Mouse (Mus musculus) frontal cortex, adult 2 months (tissue): ENCODE results near the gene Zfp445. TPM values are rescaled to one million over a fixed set of nuclear protein-coding genes. Genes with fewer than 3 reads are reported as not detected.
"Not testable (repeated sequence)": the region's sequence is repeated elsewhere in the genome, so short reads cannot be mapped to it uniquely, and the experiment has no call there.

Source experiments
- DNase-seq, 2 experiments: peaks; one replicate each; pipeline ENCODE4 v3.0.0; 2022; ENCODE audit warnings: low spot score in 1 of 2; ENCODE audit errors: extremely low spot score in 1 of 2
- polyA plus RNA-seq: library from polyadenylated mRNA; depleted of rRNA; stranded (reverse); fragments of >200 nt; gene quantifications from 2 replicates; pipeline ENCODE4 v1.2.3, GENCODE M21; 2012; rRNA removed

Gene Zfp445
- polyA plus RNA-seq: 141 and 158 TPM in 2 replicates

DNA sequence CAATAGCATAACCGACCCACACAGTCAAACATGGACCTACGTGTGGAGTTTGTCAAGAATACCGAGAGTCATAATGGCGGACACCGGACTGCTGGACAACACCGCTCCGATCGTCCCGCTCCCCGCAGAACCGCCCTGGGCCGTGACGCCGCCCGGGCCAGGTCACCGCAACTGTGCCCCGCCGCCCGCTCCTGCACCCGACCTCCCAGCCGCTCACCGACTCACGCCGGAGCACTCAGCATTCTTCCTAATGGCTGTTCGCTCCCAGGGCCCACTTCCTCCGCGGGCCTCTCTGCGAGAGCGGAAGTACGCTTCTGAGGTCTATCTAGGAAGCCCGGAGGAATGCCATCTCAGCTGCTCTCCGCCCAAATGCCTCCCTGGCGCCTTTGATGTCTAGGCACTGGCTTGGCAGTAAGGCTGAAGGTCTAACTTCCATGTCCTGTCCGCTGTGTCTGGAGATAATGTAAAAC is at the start of gene Zfp445:
Gene Zfp445, minus strand, starts transcription at position 310 of the 470 bp plus-strand sequence.
- DNase-seq: peak; percentile 50 to 86

DNA sequence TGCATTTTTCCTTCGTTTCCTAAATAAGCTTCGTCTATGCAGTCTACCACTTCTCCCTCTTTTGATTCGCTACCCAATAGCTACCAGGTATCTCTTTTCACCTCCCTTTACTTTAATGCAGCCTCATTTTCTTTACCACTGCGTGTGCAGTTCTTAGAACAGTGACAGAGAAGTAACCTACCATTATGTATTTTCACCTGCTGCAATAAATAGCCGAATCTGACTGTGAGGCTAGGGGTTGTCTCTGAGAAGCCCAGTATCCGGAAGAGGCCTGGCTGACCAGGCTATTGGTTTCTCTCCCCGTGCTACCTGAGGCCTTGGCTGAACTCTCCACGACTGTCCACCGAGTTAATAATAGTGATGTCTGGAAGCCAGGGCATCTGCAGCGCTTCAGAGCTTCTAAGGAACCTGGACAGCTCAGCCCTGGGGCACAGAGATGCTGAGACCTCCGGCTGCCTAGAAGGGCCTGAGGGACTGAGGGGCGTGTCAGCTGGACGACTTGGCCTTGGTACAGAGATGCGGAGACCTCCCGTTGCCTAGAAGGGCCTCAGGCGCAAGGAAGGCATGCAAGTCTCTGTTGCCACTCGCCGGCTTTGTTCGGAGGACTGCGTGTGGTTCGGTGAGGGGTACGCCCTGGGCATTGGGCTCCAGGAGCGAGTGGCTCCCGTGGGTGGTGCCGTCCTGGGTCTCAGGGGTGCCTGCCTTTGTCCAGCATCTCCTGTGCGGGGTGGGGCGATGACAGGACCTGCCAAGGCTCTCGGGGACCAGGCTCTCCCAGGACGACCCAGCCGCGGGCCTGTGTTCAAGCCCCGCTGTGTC is 37.1 kb upstream of the Zfp445 start:
- DNase-seq: peak; percentile 7 to 41

DNA sequence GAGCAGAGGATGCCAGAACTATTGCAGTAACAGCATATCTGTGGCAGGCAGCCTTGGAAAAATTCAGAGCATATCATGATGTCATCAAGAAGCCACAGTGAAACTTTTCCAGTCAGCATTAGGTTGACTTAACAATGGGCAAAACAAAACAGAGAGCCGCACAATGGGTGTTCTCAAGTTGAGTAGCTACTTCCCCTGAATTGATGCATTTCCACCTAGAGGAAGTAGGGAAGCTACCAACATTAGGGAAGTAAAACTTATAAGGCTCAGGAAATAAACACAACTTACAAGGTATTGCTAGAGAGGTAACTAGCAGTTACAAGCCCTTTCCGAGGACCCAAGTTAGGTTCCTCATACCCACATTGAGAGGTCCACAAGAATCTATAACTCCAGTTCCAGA is 35.2 kb upstream of the Zfp445 start:
- DNase-seq: no peak

DNA sequence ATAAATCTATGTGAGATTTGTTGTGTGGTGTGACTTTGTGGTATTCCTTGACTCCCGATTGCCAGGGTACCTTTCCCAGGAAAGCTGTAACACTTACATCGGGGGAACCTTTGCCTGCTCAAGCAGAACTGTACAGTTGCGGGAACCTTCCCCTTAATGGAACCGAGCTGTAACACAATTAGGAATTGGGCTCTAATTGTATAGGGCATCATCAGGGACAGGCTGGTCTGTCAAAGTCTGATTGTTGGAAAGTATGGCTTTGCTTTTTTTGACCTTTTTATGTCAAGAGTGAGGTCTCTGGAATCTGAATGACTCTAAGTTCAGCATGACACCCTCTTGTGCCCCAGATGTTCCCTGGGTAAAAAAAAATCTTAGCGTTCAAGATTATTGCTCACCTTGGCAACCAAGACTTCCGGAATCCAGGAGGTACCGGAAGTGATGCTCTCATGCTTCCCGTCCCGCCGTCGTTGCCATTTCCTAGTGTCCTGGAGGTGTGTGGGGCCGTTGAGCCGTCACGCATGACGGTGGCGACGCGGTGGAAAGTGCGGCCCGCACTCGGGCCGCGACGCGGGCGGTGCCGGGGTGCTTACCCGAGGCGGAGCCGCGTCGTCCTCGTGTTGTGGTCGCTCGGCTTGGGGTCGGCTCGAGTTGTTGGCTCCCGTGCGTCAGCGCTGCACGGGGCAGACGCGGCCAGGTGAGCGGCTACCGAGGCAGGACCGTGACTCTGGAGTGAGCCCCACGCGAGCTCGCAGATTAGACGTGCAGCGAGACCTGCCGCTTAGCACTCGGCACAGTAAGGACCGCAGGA is 20.8 kb upstream of the Zfp445 start:
- DNase-seq: peak; percentile 27 to 75

DNA sequence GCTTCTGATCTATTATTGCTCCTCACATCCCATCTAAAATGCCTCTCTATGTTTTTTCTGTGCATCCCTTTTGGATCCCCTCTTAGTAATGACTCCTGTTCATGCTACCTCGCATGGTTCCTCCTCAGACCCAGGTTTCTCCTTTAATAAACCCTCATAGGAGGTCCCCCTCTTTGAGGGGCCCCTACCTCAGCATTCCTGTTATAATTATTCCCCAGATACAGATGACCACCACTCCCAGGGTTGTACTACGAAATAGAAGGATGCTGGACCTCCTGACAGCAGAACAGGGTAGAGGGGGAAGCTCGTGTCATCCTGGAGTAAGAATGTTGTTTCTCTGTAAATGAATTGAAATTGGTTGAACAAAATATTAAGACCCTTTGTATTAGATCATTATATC is 19.6 kb upstream of the Zfp445 start, which contains the start of gene Zkscan7:
Gene Zkscan7, plus strand, starts transcription at position 301 of the 400 bp plus-strand sequence.
- no peak for DNase-seq

DNA sequence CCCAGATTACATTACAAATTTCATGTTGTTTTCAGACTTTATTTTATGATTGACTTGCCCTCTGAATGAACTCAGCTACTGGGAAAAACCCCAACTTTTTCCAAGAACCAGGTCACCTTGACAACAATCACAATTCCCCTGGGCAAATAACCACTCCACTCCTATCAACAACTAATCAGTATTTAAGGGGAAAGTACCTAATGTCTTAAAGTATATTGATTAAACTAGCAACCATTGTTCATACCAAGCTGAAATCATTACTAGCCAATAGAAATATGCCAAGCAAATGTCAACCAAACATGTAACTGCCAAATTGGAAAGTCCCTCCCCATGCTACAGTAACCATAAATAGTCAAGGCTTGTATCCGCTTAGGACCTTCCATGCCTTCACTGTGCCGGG is 9.3 kb upstream of the Zfp445 start:
- DNase-seq: no peak

DNA sequence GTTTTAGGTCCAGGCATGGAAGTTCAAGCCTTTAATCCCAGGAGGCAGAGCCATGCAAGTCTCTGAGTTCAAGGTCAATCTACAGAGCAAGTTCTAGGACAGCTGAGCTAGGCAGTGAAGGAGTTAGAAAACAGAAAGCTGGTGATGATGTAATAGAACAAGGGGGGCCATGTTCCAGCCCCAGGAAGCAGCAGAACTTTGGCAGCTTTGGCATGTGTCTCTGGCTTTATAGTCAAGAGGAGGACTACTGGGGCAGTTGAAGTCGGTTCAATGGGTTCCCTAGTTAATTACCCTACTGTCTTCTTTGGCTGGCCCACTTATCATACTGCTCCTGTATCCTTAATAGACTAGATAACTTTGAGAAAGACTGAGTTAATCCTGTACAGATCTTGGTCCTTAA is 8.8 kb upstream of the Zfp445 start:
- DNase-seq: no peak

DNA sequence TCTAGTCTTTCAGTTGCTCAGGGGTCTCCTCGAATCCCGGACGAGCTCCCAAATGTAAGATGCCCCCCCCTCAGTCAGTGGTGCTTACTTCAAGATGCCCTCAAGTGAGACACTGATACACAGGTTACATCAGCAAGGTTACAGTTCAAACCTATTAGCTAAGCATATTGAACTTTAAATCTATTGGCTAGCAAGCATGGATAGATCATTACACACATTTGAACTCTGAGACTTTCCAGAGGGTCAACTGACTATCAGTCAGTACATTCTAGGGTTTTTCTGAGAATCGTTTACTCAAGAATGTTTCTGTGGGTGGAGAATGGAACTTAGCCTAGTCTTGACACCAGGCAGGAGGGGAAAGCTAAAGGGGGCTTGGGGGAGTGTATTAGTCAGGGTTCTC is 6.8 kb upstream of the Zfp445 start:
- DNase-seq: no peak

DNA sequence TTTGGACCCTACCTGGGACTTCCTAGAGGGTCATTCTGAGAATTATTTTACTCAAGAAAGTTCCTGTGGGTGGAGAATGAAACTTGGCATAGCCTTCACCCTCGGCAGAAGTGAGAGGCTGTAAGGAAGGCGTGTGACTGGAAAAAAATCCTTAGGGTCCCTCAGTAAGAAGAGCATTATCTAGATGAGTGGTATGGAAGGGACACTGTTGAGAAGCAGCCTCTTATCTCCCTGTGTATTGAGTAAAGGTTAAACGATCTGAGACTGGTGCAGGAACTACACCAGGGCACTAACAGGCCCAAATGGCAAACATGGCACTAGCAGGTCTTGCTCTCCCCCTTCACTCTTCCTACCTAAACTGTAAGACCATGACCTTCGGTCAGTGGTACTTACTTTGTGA is 386 bp upstream of the Zfp445 start:
- DNase-seq: no peak

DNA sequence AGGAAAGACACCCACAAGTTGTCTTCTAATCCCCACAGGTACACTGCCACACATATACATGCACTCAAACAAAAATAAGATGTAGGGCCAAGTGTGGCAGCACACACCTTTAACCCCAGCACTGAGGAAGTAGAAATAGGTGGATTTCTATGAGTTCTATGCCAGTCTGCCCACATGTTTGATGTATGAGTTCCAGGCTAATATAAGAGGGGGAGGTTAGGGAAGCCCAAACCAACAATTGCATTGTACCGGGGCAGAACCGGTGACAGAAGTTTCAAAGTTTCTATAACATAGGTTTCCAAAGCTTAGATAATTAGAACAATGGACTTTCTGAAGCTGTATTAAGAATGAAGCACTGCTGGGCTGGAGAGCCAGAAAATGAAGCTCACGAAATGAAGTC is 958 bp downstream of the Zfp445 start:
- no peak for DNase-seq

DNA sequence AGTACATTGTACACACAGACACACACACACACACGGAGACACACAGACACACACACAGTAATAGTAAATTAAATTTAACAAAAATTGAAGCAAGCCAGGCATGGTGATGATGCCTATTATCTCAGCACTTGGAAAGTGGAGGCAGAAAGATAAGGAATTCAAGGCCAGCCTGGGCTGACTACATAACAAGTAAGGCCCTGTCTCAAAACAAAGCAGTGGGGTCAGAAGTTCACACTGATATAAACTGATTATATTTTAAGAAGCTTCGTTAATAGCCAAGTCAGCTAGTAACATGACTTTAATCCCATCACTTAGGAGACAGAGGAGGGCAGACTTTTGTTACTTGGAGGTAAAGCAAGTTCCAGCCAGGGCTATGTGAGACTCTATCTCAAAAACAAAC is 2.1 kb downstream of the Zfp445 start:
- no peak for DNase-seq

DNA sequence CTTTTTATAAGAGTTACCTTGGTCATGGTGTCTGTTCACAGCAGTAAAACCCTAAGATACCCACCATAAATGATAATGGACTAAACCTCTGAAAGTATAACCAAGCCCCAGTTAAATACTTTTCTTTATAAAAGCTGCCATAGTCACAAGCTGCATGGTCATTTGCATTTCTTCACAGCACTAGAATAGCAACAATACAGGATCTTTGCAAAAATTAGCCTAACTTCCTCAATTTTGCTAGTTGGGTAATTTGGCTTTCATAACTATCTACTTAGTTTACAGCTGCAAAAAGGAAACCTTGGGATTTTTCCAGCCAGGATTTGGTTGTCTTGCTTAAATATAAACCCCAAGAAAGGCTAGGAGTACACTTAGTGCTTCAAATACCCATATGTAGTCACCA is 5.1 kb downstream of the Zfp445 start:
- no peak for DNase-seq

DNA sequence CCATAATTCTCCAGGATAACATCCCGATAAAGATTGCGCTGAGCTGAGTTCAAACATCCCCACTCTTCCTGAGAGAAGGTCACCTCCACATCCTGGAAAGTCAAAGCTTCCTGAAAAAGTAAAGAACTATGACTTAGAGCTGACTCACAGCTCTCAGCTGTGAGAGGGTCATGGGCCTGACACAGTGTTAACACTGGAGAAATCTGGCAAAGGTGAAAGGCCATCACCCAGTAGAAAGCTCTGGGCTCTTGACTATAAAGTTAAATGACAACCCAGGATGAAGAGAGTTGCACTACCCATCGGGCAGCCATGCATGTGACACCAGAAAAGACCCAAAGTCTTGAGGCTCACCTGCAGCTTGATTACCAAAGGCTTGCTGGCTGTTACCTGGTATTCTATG is 9.1 kb downstream of the Zfp445 start:
- no peak for DNase-seq

DNA sequence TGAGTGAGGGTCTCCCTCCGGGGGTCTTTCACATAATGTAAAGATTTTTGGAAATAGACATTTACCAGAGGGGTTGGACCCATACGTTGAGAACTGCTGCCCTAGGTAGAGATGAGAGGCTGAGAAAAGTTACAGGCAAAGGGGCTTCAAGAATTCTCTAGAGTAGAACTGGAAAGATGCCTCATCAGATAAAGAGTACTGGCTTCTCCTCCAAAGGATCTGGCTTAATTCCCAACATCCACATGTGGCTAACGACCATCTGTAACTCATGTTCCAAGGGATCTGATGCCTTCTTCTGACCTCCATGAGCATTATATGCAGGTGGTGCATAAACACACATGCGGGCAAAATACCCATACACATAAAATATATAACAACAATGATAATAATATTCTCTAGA is 10.2 kb downstream of the Zfp445 start:
- DNase-seq: no peak

DNA sequence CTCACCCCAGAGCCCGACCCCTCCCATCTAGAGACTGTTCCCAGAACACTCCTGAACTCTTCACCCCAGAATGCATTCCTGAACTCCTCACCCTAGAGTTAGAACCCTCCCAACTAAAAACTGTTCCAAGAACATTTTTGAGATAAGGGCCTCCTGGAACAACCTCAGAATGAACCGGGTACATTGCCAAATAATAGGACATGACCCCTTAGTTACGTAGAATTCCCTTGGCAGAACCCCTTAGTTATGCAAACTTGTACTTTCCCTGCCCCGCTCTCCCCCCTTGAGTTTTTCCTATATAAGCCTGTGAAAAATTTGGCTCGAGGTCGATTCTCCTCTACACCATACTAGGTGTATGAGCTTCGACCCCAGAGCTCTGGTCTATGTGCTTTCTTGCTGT is 10.7 kb downstream of the Zfp445 start:
- DNase-seq: not testable (repeated sequence)

DNA sequence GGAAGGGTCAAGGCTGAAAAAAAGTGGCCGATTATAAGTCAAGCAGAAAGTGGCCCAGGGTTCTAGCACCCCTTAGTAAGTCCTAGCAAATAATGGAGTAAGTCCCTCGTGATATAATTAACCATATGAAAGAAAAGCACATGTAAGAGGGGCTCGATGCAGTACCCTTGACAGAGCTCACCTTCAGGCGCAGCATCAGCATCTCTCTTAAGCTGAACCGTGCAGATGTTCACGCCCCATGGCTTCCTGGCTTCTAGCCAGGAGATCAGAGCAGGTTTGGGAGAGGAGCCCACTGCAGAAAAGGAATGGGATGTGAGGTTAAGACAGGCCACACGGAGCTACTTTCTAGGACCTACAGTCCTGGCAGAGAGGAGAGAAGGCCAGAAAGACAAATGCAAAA is 11.3 kb downstream of the Zfp445 start:
- DNase-seq: no peak

DNA sequence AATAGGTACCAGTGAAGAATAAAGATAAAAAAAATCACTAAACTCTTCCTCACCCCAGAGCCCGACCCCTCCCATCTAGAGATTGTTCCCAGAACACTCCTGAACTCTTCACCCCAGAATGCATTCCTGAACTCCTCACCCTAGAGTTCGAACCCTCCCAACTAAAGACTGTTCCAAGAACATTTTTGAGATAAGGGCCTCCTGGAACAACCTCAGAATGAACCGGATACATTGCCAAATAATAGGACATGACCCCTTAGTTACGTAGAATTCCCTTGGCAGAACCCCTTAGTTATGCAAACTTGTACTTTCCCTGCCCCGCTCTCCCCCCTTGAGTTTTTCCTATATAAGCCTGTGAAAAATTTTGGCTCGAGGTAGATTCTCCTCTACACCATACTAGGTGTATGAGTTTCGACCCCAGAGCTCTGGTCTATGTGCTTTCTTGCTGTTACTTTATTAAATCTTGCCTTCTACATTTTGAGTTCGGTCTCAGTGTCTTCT is 17.9 kb downstream of the Zfp445 start:
- DNase-seq: not testable (repeated sequence)

DNA sequence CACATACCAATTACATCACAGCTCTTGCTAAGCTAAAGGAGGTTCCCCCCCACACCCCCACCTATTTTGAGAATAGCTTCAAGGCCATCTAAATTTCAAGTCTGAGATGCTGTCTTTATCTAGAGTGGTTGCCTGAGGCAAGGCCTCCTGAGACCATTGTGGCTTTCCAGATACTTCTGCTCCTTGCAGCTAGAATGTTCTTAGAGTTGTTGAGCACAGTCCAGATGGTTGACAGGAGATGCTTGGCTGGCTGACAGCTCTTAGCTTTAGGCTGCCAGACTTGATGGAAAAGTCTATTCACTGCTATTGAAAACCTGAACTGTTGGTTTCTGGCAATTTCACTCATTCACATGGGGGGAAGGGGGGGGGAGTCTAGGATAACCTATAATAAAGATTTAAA is 19.6 kb downstream of the Zfp445 start:
- peak; percentile 45 to 72 for DNase-seq

DNA sequence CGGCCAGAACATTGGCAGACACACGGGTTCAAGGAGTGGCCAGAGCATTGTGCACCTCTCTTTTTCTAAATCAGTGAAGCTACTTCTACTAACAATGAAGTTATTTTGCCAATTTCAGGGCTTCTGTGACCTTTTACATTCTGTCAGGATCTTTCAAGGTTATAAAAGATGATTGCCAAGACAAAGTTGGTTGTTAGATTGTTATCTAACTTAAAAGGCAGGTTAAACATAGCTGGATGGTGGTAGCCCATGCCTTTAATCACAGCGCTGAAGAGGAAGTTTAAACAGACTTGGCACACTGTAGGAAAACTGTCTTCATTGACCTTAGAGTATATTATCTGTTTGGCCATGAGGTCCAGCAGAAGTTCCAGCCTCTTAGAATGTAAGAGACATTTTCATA is 20.2 kb downstream of the Zfp445 start:
- DNase-seq: no peak

DNA sequence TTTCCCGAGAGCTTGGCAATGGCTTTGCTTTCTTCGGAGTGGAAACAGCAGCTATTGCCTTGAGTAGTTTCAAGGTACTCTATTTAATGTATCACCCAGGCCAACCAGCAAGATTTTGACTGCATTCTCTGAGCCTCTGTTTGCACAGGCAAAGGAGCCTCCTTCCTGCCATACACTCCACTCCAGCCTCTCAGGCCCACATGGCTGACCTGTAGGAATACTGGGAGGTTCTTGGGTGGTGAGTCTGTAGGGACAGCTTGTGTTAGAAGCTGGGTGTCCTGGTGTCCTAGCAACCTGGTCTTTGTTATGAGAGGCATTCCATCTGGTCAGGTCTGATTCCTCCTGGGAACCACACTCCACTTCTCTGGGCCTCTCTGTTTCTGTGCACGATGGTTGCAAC is 22.0 kb downstream of the Zfp445 start, which contains the start of gene Gm35549:
Gene Gm35549, minus strand, starts transcription at position 276 of the 400 bp plus-strand sequence.
- no peak for DNase-seq

DNA sequence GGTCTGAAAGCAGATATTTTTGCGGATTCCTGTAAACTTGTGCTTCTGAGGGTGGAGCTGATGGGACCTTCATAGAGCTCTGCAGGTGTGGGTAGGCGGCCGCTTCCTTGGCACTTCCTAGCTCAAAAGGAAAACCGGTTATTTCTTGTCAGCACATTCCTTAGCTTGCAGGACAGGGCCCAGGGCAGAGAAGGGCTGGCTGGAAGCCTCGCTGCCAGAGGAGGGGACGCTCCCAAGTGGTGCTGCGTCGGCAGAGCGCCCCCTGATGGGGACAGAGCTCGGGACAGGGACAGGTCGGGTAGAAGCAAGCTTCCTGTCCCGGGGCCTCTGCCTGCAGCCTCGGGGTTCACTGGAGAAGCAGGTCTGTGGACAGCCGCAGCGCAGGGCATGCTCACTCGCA is 28.1 kb downstream of the Zfp445 start:
- DNase-seq: peak in 1 of 2 experiments; percentile 13
